Mouse (Mus musculus): ENCODE measurements around the gene Nfe2. TPM values are rescaled to one million over a fixed set of nuclear protein-coding genes. Genes with fewer than 3 reads are reported as not detected.
A peak's percentile ranks its signal among the peaks of the same experiment; 100 is the strongest.
"Not testable (repeated sequence)": the region's sequence is repeated elsewhere in the genome, so short reads cannot be mapped to it uniquely, and the experiment has no call there.

The Nfe2 gene
- polyA plus RNA-seq, 1 experiment from 2014 or later = 3.8 TPM

GRCm38 (mm10) chr15:103285778-103286417 is 27.7 kb upstream of the Nfe2 start:
- Histone ChIP-seq H3K9ac (replicated peaks) (no peak overlapping the region), H3K27ac (replicated peaks) (0 out of 2 replicates have a peak overlapping the region, but pooled peaks have one; percentile 56), H3K4me1 (peaks cover 25% of the 10 kb centered on the region), H3K36me3 (peaks cover 15% of the 10 kb centered on the region), H3K27me3 (no peaks in the 10 kb centered on the region), H3K4me2 (replicated peaks) (no peak overlapping the region), H3K4me3 (no peak overlapping the region), H3K9me3 (no peaks in the 10 kb centered on the region)
- WGBS = 76% methylated on average over 1 of the region's 1 CpGs
- ATAC-seq (ENCODE audit: low FRiP score, low read depth) = no peak

DNA sequence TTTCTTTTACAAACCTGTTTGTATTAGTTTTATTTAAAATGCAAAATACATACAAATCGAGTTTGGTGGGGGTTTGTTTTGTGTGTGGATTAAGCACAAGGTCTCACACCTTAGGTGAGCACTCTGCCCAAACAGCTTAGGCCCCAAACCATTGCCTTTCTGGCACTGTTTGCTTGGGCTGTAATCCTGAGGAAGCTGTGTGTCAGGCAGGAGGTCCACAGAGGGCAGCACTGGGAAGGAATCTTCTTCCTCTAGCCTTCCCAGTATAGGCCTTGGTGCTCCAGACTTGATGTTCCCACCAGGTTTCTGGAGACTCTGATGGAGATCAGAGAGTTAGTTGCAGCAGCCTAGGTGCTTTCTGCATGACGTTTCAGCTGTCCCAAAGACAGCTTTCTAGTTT is 26.4 kb upstream of the Nfe2 start:
- Histone ChIP-seq H3K9me3 (no peaks in the 10 kb centered on the region), H3K27ac (replicated peaks) (peak overlapping the region; percentile 15; the same call in 1 of the 2 replicates), H3K4me1 (peaks cover 24% of the 10 kb centered on the region), H3K4me2 (replicated peaks) (no peak overlapping the region), H3K36me3 (peaks cover 5% of the 10 kb centered on the region; the same call in 1 of the 2 replicates), H3K4me3 (no peak overlapping the region), H3K9ac (replicated peaks) (no peak overlapping the region; the same call in 1 of the 2 replicates), H3K27me3 (no peaks in the 10 kb centered on the region)
- WGBS = 50% methylated on average over 2 of the region's 2 CpGs
- no peak for ATAC-seq (ENCODE audit: low FRiP score, low read depth)

- no peak overlapping the region for H3K4me3 ChIP-seq
- H3K9me3 ChIP-seq = no peaks in the 10 kb centered on the region
- no peak overlapping the region for H3K9ac ChIP-seq (replicated peaks)
- WGBS = 62% methylated on average over 3 of the region's 3 CpGs
- no peaks in the 10 kb centered on the region for H3K36me3 ChIP-seq
- H3K27ac ChIP-seq (replicated peaks) = no peak overlapping the region
- H3K4me2 ChIP-seq (replicated peaks) = no peak overlapping the region
- H3K4me1 ChIP-seq = peaks cover 18% of the 10 kb centered on the region
- H3K27me3 ChIP-seq = no peaks in the 10 kb centered on the region
- ATAC-seq (ENCODE audit: low FRiP score, low read depth) = no peak
These were observed 25.9 kb upstream of the Nfe2 start for GRCm38 (mm10) chr15:103284066-103284465.

DNA sequence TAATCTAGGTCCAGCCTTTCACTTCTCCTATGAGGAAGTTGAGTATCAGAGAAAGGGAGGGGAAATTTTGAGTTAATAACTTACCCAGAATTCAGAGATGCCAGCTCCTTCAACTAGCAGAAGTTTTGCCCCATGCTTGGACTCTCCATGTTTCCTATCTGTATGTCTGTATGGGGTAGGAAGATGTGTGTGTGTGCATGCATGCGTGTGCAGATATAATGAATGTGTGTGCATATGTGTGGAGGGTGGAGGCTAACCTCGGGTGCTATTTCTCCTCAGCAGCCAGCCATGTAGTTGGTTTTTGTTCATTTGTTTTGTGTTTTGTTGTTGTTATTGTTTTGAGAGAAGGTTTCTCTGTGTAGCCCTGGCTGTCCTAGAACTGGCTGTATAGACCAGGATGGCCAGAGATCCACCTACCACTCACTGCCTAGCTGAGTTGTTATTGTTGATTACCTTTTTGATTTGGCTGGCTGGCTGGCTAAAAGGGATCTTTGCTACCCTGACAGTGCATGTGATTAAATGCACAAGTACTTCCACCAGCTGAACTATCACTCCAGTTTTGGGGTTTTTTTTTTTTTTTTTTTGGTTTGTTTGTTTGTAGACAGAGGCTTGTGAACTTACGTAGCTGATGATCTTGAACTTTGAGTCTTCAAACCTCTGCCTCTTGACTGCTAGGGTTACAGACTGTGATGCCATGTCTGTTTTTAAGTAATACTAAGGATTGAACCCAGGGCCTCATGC is 23.4 kb upstream of the Nfe2 start:
- no peak for ATAC-seq (ENCODE audit: low FRiP score, low read depth)
- Histone ChIP-seq H3K9ac (replicated peaks) (no peak overlapping the region), H3K9me3 (no peaks in the 10 kb centered on the region), H3K27me3 (no peaks in the 10 kb centered on the region), H3K27ac (replicated peaks) (no peak overlapping the region), H3K4me2 (replicated peaks) (no peak overlapping the region), H3K36me3 (no peaks in the 10 kb centered on the region), H3K4me3 (no peak overlapping the region), H3K4me1 (peaks cover 16% of the 10 kb centered on the region)
- 91% methylated on average over 3 of the region's 3 CpGs for WGBS

GRCm38 (mm10) chr15:103280817-103281464 is 22.7 kb upstream of the Nfe2 start:
- no peaks in the 10 kb centered on the region for H3K27me3 ChIP-seq
- H3K36me3 ChIP-seq = no peaks in the 10 kb centered on the region
- H3K4me1 ChIP-seq = peaks cover 15% of the 10 kb centered on the region
- WGBS = 81% methylated on average over 3 of the region's 3 CpGs
- no peak overlapping the region for H3K4me3 ChIP-seq
- H3K9ac ChIP-seq (replicated peaks) = no peak overlapping the region
- no peaks in the 10 kb centered on the region for H3K9me3 ChIP-seq
- no peak overlapping the region for H3K4me2 ChIP-seq (replicated peaks)
- no peak for ATAC-seq (ENCODE audit: low FRiP score, low read depth)
- no peak overlapping the region for H3K27ac ChIP-seq (replicated peaks)

- Histone ChIP-seq H3K4me3 (no peak overlapping the region), H3K27ac (replicated peaks) (no peak overlapping the region), H3K9me3 (no peaks in the 10 kb centered on the region), H3K9ac (replicated peaks) (no peak overlapping the region), H3K4me2 (replicated peaks) (no peak overlapping the region), H3K27me3 (no peaks in the 10 kb centered on the region), H3K36me3 (no peaks in the 10 kb centered on the region), H3K4me1 (peaks cover 3% of the 10 kb centered on the region)
- ATAC-seq (ENCODE audit: low FRiP score, low read depth) = no peak
- WGBS = 64% methylated on average over 3 of the region's 3 CpGs
These were observed 21.5 kb upstream of the Nfe2 start for GRCm38 (mm10) chr15:103279750-103280149.

GRCm38 (mm10) chr15:103277949-103278348 is 19.7 kb upstream of the Nfe2 start:
- H3K36me3 ChIP-seq = no peaks in the 10 kb centered on the region
- no peaks in the 10 kb centered on the region for H3K9me3 ChIP-seq
- H3K4me3 ChIP-seq = no peak overlapping the region
- WGBS = 80% methylated on average over 7 of the region's 7 CpGs
- no peak for ATAC-seq (ENCODE audit: low FRiP score, low read depth)
- no peak overlapping the region for H3K27ac ChIP-seq (replicated peaks)
- H3K4me2 ChIP-seq (replicated peaks) = no peak overlapping the region
- peaks cover 15% of the 10 kb centered on the region for H3K4me1 ChIP-seq
- H3K9ac ChIP-seq (replicated peaks) = no peak overlapping the region
- no peaks in the 10 kb centered on the region for H3K27me3 ChIP-seq

DNA sequence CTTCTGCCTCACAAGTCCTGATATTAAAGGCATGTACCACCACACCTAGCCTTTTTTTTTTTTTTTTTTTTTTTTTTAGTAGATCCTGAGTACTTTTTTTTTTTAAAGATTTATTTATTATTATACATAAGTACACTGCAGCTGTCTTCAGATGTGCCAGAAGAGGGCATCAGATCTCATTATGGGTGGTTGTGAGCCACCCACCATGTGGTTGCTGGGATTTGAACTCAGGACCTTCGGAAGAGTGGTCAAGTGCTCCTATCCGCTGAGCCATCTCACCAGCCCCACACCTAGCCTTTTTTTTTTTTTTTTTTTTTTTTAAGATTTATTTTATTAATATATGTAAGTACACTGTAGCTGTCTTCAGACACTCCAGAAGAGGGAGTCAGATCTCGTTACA is 17.7 kb upstream of the Nfe2 start:
- H3K9ac ChIP-seq (replicated peaks); H3K4me3 ChIP-seq; H3K9me3 ChIP-seq; H3K27ac ChIP-seq (replicated peaks); H3K36me3 ChIP-seq; ATAC-seq (ENCODE audit: low FRiP score, low read depth); H3K27me3 ChIP-seq; H3K4me2 ChIP-seq (replicated peaks): not testable (repeated sequence)
- WGBS = 92% methylated on average over 3 of the region's 3 CpGs
- H3K4me1 ChIP-seq = peaks cover 15% of the 10 kb centered on the region

DNA sequence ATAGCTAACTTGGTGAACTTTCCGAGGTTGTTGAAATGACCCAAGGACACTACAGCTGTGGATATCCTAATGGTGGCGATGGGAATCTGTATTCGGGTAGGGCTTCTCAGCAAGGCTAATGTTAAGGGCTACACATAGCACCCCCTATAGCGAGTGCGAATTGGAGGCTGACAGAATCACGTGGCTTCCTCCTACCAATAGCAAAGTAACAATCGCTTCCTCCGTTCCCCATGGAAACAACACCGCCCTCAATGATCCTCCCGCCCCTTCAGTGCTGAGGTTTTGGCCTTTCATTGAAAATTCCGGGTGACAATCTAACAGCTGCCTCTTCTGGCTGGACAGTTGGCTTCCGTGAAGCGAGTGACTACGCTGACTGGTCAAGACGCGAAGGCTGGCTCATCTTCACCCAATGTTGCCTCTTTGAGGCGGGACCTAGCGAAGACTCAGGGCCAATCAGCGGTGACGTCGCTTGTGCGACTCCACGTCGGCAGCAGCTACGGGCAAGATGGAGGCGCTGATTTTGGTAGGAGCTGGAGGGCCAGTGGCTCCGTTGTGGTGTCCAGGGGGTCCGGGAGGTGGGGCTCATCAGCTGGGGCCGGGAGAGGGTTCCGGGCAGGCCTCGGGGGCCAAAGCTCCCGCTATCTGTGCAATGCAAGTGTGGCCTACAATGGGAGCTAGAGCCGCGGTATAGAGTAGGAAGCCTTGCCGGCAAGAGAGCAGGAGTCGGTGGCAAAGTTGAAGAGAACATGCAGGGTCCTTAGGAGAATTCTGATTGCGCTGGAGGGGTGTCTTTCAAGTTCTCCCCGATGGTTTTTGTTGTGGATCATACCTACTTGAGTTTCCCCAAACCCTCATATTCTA is 14.4 kb upstream of the Nfe2 start, which contains the start of gene Copz1:
Gene Copz1 (plus strand): TSS at position 296 of the 861 bp plus-strand sequence.
- peaks cover 15% of the 10 kb centered on the region for H3K4me1 ChIP-seq
- peak within 1 kb of the TSS; percentile 82 for H3K9ac ChIP-seq (replicated peaks)
- no peaks in the 10 kb centered on the region for H3K27me3 ChIP-seq
- peak within 1 kb of the TSS; percentile 78 for H3K4me2 ChIP-seq (replicated peaks)
- no peaks in the 10 kb centered on the region for H3K36me3 ChIP-seq
- H3K4me3 ChIP-seq = peak within 1 kb of the TSS; percentile 78
- peak within 1 kb of the TSS; percentile 58 for H3K27ac ChIP-seq (replicated peaks)
- WGBS = under 1% methylated on average over 38 of the region's 38 CpGs
- no peaks in the 10 kb centered on the region for H3K9me3 ChIP-seq
- ATAC-seq (ENCODE audit: low FRiP score, low read depth) = peak; percentile 100

- Histone ChIP-seq H3K4me2 (replicated peaks) (no peak overlapping the region), H3K4me3 (no peak overlapping the region), H3K4me1 (peaks cover 8% of the 10 kb centered on the region), H3K36me3 (no peaks in the 10 kb centered on the region), H3K9ac (replicated peaks) (no peak overlapping the region), H3K9me3 (no peaks in the 10 kb centered on the region), H3K27ac (replicated peaks) (no peak overlapping the region), H3K27me3 (no peaks in the 10 kb centered on the region)
- no peak for ATAC-seq (ENCODE audit: low FRiP score, low read depth)
- WGBS = 86% methylated on average over 4 of the region's 4 CpGs
These were observed 10.7 kb upstream of the Nfe2 start for GRCm38 (mm10) chr15:103268903-103269302.

DNA sequence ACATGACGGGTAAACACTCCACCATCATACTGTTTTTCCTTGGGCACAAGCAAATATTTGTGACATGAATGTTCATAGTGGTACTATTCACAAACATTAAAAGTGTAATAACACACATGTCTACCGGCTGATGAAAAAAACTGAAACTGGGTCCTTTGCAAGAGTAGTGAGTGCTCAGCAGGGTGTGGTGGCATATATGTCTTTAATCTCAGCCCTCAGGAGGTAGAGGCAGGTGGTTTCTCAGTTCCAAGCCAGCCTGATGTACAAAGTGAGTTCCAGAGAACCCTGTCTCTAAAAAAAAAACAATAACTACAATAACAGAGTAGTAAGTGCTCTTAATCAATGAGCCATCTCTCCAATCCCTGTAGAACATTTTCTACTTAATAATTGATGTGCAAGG is 6.6 kb upstream of the Nfe2 start:
- no peak overlapping the region for H3K4me2 ChIP-seq (replicated peaks)
- ATAC-seq (ENCODE audit: low FRiP score, low read depth) = no peak
- WGBS = 90% methylated on average over 2 of the region's 2 CpGs
- H3K4me3 ChIP-seq = no peak overlapping the region
- H3K9me3 ChIP-seq = no peaks in the 10 kb centered on the region
- H3K27ac ChIP-seq (replicated peaks) = no peak overlapping the region
- H3K27me3 ChIP-seq = no peaks in the 10 kb centered on the region
- no peaks in the 10 kb centered on the region for H3K4me1 ChIP-seq
- no peak overlapping the region for H3K9ac ChIP-seq (replicated peaks)
- no peaks in the 10 kb centered on the region for H3K36me3 ChIP-seq
